Mouse (Mus musculus): Measurements from ENCODE around the gene Sde2. TPM values are rescaled to one million over a fixed set of nuclear protein-coding genes. Genes with fewer than 3 reads are reported as not detected.

Gene Sde2
- total RNA-seq, 1 experiment, result 39.6 TPM

- Histone ChIP-seq H3K9ac (ENCODE audit: insufficient read depth, low read depth, low read length, poor library complexity, severe bottlenecking) (no peak overlapping the region), H3K36me3 (ENCODE audit: control insufficient read depth, insufficient read depth, low read length, poor library complexity, severe bottlenecking) (no peaks in the 10 kb centered on the region), H3K4me1 (ENCODE audit: control insufficient read depth in 2 of 2, insufficient read depth in 2 of 2, low read length in 2 of 2, poor library complexity in 1 of 2) (peaks cover 9 to 25% of the 10 kb centered on the region in 2 experiments), H3K4me3 (ENCODE audit: insufficient read depth in 1 of 2, low read depth in 1 of 2, low read length in 2 of 2, poor library complexity in 1 of 2, severe bottlenecking in 1 of 2) (no peak overlapping the region), H3K9me3 (ENCODE audit: control insufficient read depth, insufficient read depth, low read depth, low read length) (no peaks in the 10 kb centered on the region), H3K27ac (ENCODE audit: insufficient read depth, low read depth, low read length, poor library complexity, severe bottlenecking) (no peak overlapping the region)
- no peak for TF ChIP-seq ZNF384 (IDR thresholded peaks at IDR 0.05; ENCODE audit: low read depth, low read length)
- TF ChIP-seq CHD2 (IDR thresholded peaks at IDR 0.05; ENCODE audit: low read depth, low read length), result no peak
- TF ChIP-seq MAFK (IDR thresholded peaks at IDR 0.05; ENCODE audit: insufficient read depth, low read depth, low read length), result no peak
- no peak for TF ChIP-seq ZC3H11A (IDR thresholded peaks at IDR 0.05; ENCODE audit: borderline replicate concordance, low read depth, low read length)
- no peak for TF ChIP-seq HCFC1 (IDR thresholded peaks at IDR 0.05; ENCODE audit: borderline replicate concordance, insufficient read depth, low read length)
- no peak for DNase-seq (ENCODE audit: low read depth, low spot score)
- in situ Hi-C loops (cut with MboI; ENCODE audit: low sequenced_read_pairs in 2 of 2, unreplicated experiment in 2 of 2), result no loop called here
Observed at GRCm38 (mm10) chr1:180881768-180882167, 30.8 kb downstream of the Sde2 start.

GRCm38 (mm10) chr1:180883731-180884130, 32.8 kb downstream of the Sde2 start:
- H3K36me3 ChIP-seq (ENCODE audit: control insufficient read depth, insufficient read depth, low read length, poor library complexity, severe bottlenecking), result no peaks in the 10 kb centered on the region
- TF ChIP-seq MAFK (IDR thresholded peaks at IDR 0.05; ENCODE audit: insufficient read depth, low read depth, low read length), result no peak
- TF ChIP-seq ZNF384 (IDR thresholded peaks at IDR 0.05; ENCODE audit: low read depth, low read length), result no peak
- TF ChIP-seq CHD2 (IDR thresholded peaks at IDR 0.05; ENCODE audit: low read depth, low read length), result no peak
- no peak for TF ChIP-seq HCFC1 (IDR thresholded peaks at IDR 0.05; ENCODE audit: borderline replicate concordance, insufficient read depth, low read length)
- no peak for TF ChIP-seq ZC3H11A (IDR thresholded peaks at IDR 0.05; ENCODE audit: borderline replicate concordance, low read depth, low read length)
- no peak for DNase-seq (ENCODE audit: low read depth, low spot score)
- H3K4me3 ChIP-seq (ENCODE audit: insufficient read depth in 1 of 2, low read depth in 1 of 2, low read length in 2 of 2, poor library complexity in 1 of 2, severe bottlenecking in 1 of 2), result peak overlapping the region in 1 of 2 experiments; percentile 45; a peak in 2 of 4 replicates
- H3K9ac ChIP-seq (ENCODE audit: insufficient read depth, low read depth, low read length, poor library complexity, severe bottlenecking), result peak overlapping the region; percentile 59; the same call in 1 of the 2 replicates
- in situ Hi-C loops (cut with MboI; ENCODE audit: low sequenced_read_pairs in 2 of 2, unreplicated experiment in 2 of 2), result no loop called here
- no peaks in the 10 kb centered on the region for H3K9me3 ChIP-seq (ENCODE audit: control insufficient read depth, insufficient read depth, low read depth, low read length)
- H3K4me1 ChIP-seq (ENCODE audit: control insufficient read depth in 2 of 2, insufficient read depth in 2 of 2, low read length in 2 of 2, poor library complexity in 1 of 2), result peaks cover 15 to 32% of the 10 kb centered on the region in 2 experiments
- no peak overlapping the region for H3K27ac ChIP-seq (ENCODE audit: insufficient read depth, low read depth, low read length, poor library complexity, severe bottlenecking)

DNA sequence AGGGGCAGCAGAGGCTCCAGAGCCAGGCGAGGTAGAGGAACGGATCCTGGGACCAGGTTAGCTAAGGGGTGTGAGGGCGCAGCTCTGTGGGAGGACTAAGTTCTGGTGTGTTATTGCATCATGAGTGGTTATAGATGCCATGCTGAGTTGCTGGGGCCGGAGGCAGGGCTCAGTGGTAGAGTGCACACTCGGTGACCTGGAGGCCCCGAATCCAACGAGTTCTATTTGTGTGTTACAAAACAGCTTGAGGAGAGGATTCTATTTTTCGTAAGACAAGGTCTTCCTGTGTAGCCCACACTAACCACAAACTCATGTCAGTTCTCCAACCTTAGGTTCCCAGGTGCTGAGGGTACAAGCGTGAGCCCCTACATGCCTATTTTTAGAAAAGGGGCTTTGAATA, 33.6 kb downstream of the Sde2 start:
- peak overlapping the region; percentile 7 to 45; a peak in 1 of 4 replicates for H3K4me3 ChIP-seq (ENCODE audit: insufficient read depth in 1 of 2, low read depth in 1 of 2, low read length in 2 of 2, poor library complexity in 1 of 2, severe bottlenecking in 1 of 2)
- TF ChIP-seq CHD2 (IDR thresholded peaks at IDR 0.05; ENCODE audit: low read depth, low read length) (no peak), MAFK (IDR thresholded peaks at IDR 0.05; ENCODE audit: insufficient read depth, low read depth, low read length) (no peak), ZNF384 (IDR thresholded peaks at IDR 0.05; ENCODE audit: low read depth, low read length) (no peak)
- no peak for DNase-seq (ENCODE audit: low read depth, low spot score)
- H3K36me3 ChIP-seq (ENCODE audit: control insufficient read depth, insufficient read depth, low read length, poor library complexity, severe bottlenecking), result no peaks in the 10 kb centered on the region
- in situ Hi-C loops (cut with MboI; ENCODE audit: low sequenced_read_pairs in 2 of 2, unreplicated experiment in 2 of 2), result no loop called here
- H3K9me3 ChIP-seq (ENCODE audit: control insufficient read depth, insufficient read depth, low read depth, low read length), result no peaks in the 10 kb centered on the region
- H3K27ac ChIP-seq (ENCODE audit: insufficient read depth, low read depth, low read length, poor library complexity, severe bottlenecking), result no peak overlapping the region
- peaks cover 15 to 31% of the 10 kb centered on the region in 2 experiments for H3K4me1 ChIP-seq (ENCODE audit: control insufficient read depth in 2 of 2, insufficient read depth in 2 of 2, low read length in 2 of 2, poor library complexity in 1 of 2)
- H3K9ac ChIP-seq (ENCODE audit: insufficient read depth, low read depth, low read length, poor library complexity, severe bottlenecking), result peak overlapping the region; percentile 59; the same call in 1 of the 2 replicates

DNA sequence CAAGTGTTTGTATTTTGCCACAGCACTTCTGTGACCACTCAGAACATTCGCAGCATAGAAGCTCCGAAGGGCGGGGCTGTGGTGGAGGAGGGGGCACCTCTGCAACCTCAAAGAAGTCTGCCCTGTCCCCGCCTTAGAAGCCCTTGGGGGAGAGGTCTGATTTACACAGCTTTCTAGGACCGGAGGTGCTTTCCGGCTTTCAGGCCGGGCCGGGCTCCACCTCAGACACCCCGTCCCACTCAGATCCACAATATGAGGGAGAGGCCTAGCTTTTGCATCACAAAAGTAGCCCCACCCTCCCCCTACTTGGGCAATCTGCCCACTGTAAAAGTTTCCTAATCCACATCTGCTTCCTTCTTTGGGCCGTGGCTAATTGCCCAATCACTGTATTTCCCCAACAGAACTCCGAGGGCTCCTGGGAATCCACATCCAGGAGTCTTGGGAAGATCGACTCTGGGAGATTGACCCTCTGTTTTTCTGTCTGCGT, 37.7 kb downstream of the Sde2 start:
- H3K4me1 ChIP-seq (ENCODE audit: control insufficient read depth in 2 of 2, insufficient read depth in 2 of 2, low read length in 2 of 2, poor library complexity in 1 of 2), result peaks cover 21 to 52% of the 10 kb centered on the region in 2 experiments
- in situ Hi-C loops (cut with MboI; ENCODE audit: low sequenced_read_pairs in 2 of 2, unreplicated experiment in 2 of 2), result no loop called here
- no peaks in the 10 kb centered on the region for H3K9me3 ChIP-seq (ENCODE audit: control insufficient read depth, insufficient read depth, low read depth, low read length)
- TF ChIP-seq ZNF384 (IDR thresholded peaks at IDR 0.05; ENCODE audit: low read depth, low read length) (no peak), CHD2 (IDR thresholded peaks at IDR 0.05; ENCODE audit: low read depth, low read length) (peak; percentile 50; the same call in 1 of the 2 replicates), HCFC1 (IDR thresholded peaks at IDR 0.05; ENCODE audit: borderline replicate concordance, insufficient read depth, low read length) (peak; percentile 69), MAFK (IDR thresholded peaks at IDR 0.05; ENCODE audit: insufficient read depth, low read depth, low read length) (0 out of 2 replicates have a peak, but pooled peaks have one; percentile 19), ZC3H11A (IDR thresholded peaks at IDR 0.05; ENCODE audit: borderline replicate concordance, low read depth, low read length) (no peak)
- H3K9ac ChIP-seq (ENCODE audit: insufficient read depth, low read depth, low read length, poor library complexity, severe bottlenecking), result peak overlapping the region; percentile 81
- no peaks in the 10 kb centered on the region for H3K36me3 ChIP-seq (ENCODE audit: control insufficient read depth, insufficient read depth, low read length, poor library complexity, severe bottlenecking)
- peak overlapping the region; percentile 100 for H3K27ac ChIP-seq (ENCODE audit: insufficient read depth, low read depth, low read length, poor library complexity, severe bottlenecking)
- peak; percentile 95 for DNase-seq (ENCODE audit: low read depth, low spot score)
- peak overlapping the region; percentile 47 to 53 for H3K4me3 ChIP-seq (ENCODE audit: insufficient read depth in 1 of 2, low read depth in 1 of 2, low read length in 2 of 2, poor library complexity in 1 of 2, severe bottlenecking in 1 of 2)
